Mouse (Mus musculus) monocyte, adult 2 months (primary cell): ENCODE results near the gene Wdr73.
"Not testable (repeated sequence)": the region's sequence is repeated elsewhere in the genome, so short reads cannot be mapped to it uniquely, and the experiment has no call there.

Source experiments
- DNase-seq, 2 experiments: peaks; one replicate each; pipeline ENCODE4 v3.0.0; 2022; ENCODE audit warnings: low spot score in 2 of 2, low read depth in 1 of 2

Wdr73 gene

DNA sequence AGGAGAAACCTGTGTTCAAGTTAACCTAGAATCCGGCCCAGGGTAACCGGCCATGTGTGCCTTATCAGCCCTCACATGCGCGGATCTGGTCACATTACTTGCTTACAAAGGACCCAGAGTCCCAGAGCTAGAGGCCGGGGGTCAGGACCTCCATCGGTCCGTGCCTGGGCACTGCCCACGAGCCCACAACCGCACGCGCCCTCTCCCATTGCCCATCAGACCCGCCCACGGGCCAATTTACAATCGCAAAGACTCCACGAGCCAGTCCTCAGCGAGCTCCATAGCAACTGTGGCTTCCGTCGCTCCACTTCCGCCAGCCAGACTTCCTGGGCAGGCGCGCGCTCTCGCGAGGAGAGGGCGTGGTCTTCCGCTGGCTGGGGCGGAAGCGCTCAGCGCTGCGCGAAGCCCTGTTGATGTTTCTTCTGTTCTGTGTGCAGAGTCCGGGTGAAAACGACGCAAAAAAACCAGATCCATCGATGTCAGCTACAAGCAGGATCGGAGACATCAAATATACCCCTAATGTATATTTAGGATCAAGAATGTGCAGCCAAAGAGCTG is at the start of gene Wdr73:
Gene Wdr73, minus strand, starts transcription at position 326 of the 558 bp plus-strand sequence.
- peak; percentile 70 to 79 for DNase-seq

DNA sequence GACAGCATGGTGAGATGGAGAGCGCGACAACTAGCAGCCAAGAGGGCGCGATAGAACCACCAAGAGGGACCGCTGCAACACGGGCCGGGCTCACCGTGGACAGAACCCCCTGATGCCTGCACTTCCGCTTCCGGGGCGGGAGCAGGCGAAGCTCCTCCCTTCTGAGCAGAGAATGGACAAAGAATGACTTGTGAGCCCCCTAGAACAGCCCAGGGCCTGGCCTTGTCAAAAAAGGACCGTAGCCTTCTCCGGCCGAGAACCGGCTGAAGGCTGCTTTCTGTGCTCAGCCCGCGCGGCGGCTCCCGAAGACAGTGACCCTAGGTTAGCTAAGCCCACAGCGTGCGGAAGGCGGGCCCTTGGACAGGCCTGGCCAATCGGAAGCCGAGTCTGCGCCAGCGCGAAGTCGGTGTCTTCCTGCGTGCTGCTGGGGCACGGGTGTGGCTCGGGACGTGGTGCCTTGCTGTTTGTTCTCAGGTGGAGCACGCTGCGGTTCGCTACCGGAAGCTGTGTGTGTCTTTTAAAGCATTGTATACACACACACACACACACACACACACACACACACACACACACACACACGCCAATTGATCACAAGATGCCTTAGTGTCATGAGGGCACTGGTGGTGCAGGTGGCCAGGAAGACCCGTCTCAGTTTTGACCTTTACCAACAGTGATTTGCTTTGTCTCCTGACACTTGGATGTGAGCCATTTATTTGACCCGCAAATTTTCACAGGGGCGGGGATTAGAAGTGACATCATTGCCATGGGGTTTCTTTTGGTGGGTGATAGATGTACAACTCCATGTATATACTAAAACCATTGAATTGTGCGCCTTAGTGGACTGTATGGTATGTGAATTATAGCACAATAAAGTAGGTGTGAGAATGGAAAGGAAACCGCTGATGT is 46.6 kb upstream of the Wdr73 start, which contains the start of gene Sec11a:
Gene Sec11a, minus strand, starts transcription at position 336 of the 906 bp plus-strand sequence.
- DNase-seq: peak; percentile 77 to 85

DNA sequence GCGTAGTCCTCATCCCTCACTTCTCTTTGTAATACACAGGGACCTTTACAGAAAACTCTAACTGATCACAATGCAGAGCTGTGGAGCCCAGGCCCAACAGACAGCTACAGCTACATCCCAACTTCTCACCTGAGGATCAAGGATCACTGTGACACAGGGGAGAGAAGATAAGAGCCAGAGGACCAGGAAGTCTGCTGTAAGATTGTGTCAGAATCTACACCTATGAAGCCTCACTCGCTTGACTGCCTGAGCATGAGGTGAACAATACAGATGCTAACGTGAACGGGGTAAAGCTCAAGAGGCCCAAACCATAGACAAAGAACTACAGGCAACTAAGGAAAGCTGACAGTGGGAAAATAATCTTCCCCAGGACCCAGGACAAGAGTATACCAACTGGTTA is 38.7 kb upstream of the Wdr73 start:
- no peak for DNase-seq

DNA sequence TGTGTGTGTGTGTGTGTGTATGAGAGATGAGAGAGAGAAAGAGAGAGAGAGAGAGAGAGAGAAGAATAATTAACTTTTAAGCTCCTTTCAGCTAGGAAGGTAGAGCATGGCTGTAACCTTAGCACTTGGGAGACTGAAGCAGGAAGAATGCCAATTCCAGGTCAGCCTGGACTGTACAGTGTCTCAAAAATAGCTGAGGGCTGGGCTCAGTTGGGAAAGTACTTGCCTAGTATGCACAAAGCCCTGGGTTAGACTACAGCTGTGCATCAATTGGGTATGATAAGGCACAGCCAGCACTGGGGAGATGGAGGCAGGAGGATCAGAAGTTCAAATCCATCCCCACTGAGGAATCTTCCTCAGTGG is 36.2 kb upstream of the Wdr73 start:
- not testable (repeated sequence) for DNase-seq

DNA sequence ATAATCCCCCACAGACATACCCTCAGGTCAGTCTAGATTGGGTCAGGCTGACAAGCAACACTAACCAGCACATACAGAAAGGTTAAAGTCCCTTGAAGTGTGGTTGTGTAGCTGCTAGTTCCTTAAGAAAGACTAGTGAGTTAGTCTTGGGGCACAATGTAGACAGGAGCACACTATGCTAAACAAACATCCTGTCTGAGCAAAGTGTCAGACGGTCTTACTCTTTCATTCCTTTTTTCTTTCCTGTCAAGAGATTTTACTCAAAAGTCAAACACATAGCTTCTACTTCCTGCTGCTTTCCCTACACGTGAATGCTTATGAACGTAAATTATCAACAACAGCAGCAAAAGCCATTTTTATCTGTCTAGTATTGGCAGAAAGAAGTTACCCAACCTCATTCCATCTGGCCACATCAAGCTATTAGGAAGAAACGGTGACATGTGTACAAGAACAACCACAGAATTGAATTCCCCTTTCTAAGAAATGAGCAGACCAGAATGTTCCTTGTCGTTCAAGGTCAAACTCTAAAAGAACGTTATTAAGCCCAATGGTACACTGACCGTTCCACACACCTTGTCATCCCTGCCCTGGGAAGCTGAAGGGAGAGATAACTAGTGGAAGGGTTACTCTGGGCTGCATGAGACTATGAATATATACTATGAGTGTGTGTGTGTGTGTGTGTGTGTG is 35.7 kb upstream of the Wdr73 start:
- DNase-seq: not testable (repeated sequence)

DNA sequence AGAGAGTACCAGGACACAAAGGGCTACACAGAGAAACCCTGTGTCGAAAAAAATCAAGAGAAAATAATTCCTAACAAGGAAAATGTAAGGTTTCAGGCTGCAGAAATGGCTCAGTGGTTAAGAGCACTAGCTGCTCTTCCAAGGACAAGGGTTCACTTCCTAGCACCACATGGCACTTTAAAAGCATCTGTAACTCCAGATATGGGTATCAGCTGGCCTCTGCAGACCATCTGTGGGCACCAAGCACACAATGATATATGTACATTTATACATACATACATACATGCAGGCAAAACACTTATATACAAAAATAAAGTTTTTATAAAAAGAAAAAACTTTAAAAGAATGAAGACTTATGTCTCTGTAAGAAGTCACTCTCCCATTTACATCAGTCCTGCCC is 34.8 kb upstream of the Wdr73 start:
- DNase-seq: no peak

DNA sequence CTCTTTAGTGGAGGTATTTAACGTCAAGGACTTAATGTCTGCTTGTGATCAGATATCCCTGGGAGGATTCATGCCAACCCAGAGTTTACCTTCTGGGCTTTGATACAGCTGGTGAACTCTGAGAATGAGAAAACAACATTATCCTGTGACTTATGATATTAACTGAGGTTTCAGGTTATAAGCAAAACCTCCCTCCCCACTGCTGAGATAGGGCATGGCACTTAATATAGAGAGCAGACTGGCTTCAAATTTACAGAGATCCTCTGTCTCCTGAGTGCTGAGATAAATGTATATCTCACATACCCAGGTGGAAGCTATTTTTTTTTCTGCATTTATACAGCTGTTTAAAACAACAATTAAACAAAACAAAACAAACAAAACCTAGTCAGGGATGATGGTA is 31.7 kb upstream of the Wdr73 start:
- no peak for DNase-seq

DNA sequence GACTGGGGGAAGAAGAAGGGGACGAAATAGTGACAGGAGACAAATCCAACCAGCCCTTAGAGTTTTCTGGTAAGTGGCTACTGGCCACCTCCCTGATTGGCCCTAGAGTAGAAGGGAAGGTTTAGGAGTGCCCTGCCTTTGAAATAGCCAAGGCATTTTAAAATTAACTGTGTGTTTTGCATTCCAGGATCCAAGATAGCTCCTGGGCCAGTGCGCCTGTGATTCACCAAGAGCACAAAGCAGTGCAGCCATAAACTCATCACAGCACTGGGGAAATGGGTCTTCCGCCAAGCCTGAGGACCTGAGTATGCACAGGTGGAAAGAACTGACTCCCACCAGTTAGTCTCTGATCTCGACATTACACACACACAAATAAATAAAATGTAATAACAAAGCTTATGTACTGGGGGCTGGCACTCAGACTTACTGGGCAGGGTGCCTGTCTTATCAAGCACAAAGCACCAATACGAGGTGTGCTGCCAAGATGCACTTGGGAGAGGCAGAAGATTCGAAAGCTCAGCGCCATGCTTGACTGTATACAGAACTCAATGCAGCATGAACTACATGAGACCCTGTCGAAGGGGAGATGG is 30.6 kb upstream of the Wdr73 start:
- DNase-seq: no peak

DNA sequence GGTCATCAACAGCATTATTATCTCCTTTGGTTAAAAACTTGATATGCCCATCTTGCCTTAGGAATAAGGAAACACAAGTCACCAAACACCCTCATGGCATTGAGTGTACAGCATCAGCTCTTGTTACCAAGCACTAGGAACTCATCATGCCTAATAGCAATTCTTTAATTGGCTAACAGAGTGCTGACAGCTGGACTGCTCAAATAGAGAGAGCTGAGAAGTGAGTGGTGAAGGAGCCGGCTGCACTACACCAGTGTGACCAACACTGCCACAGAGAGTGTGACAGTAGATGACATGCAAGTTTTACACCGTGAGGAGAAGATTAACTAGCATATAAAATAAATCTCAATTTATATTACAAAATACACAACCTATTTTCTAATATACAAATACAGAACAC is 22.1 kb upstream of the Wdr73 start:
- no peak for DNase-seq

DNA sequence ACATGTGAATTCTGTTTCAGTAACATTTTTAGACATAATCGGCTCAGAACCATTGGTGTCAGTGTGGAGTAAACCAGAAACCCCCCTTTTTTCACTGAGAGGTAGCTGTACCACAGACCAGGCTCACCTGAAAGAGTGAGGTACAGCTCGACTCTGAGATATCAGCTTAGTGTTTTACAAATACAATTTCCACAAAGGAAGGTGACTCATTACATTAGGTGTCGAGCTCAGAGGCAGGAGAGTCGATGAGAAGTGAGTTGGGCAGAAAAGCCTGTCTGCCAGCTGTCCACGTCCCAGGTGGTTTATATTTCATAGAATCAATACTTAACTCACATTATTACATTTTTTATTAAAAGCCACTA is 18.6 kb upstream of the Wdr73 start:
- DNase-seq: no peak

DNA sequence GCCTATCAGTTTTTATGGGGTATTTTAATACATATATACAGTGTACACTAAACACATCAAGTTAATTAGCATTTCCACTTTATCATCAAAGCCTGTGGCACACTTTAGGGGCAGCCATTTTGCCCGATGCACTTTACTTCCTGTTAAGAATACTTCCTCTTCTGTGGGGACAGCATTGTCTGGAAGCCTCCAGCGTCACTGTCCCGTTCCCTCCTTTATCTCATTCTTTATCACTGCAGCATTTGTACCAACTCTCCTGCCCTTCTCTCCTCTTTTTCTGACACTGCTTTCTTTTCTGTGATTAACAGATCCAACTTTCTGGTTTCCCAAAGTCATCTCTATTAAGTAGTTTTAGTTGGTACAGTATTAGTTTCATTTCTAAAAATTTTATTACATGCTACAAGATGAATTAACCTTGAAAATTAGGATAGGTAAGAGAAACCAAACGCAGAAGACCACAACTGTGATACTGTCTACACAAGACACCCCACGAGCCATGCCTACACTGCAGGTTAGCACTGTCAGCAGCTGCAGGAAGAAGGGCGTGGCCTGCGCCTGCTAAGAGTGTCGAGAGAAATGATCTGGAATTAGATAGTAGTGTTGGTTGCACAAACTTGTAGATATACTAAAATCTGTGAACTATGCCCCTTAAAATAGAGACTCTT is 18.0 kb upstream of the Wdr73 start:
- peak in 1 of 2 experiments; percentile 12 for DNase-seq

DNA sequence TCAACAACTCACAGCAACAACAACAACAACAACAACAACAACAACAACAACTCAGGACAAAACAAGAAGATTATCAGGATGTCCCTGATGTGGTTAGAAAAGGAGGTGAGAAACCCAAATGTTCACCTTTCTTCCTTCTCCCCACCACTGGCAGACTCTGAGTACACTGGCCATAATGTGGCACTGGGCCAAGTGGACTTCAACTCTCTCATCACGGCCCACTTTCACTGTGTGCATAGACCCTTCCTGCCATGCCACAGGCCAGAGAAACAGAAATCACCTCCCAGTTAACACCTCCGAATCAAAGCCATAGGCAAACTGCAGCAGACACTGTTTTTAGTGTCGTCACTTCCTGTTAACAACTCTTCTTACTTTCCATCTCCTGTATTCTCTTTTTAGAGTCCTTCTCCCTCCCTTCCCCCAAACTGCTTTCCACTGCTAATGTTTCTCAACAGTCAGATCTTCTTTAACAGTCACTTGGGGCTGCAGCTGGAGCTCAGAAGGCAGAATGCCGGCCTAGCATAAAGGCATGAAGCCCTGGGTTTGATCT is 16.9 kb upstream of the Wdr73 start:
- DNase-seq: no peak

DNA sequence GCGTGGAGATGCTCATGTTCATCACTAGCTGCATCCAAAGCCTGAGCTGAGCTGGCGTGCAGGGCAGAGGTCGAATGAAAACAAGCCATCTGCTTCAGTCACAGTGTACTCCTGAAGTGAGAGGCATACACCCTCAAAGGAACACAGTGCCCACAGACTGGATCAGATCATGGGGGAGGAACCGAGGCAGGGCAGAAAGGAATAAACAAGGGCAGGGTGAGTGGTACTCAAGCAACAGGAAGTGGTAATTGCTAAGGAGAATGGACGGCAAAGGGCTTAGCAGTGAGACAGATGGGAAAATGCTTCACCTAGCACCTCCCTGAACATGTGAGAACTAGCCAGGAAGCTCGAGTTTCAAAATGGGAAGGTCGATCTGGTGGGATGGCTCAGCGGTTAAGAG is 11.4 kb upstream of the Wdr73 start:
- DNase-seq: no peak

DNA sequence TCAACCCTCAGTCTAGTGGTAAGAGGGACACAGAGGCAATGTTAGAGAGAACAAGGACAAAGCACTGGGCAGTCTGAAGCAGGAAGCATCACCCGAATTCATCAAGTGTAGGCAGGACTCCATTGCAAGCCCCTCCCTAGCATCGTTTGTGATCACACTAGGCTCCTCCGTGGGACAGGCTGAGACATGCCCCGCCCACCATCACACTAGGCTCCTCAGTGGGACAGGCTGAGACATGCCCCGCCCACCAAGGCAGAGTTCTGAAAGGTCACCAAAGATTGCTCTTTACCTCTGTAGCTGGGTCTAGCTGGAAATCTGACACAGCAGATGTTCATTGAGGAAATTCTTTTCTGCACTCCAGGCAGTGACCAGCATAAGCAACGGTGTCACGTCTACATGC is 10.0 kb upstream of the Wdr73 start:
- no peak for DNase-seq

DNA sequence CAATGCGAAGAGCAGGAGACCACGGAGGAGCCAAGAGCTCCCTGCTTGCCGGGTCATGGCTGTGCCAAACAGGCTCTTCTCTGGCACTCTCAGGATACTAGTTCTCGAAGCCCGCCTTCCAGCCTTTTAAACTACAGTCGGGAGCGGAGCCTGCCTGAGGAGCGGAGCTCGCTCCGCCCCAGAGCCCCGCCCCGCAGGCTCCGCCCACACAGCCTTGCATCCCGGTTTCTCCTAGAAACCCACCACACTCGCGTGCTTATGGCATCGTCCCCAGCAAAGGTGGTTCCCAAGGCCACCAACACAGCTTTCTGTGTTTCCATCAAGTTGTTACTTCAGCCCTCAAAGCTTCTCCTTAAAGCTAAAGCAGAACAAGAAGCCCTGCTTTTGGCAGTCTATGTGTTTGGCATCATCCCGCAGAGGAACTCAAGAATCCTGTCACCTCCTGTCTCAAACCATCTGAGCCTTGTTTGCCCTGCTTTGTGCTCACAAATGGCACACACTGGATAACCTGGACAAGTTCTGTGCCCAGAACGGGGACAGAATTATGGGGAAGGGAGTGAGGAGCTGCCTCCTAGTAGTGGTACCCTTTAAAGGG is 3.9 kb upstream of the Wdr73 start, which contains the start of gene Nmb:
Gene Nmb, minus strand, starts transcription at position 156 of the 595 bp plus-strand sequence.
- no peak for DNase-seq

DNA sequence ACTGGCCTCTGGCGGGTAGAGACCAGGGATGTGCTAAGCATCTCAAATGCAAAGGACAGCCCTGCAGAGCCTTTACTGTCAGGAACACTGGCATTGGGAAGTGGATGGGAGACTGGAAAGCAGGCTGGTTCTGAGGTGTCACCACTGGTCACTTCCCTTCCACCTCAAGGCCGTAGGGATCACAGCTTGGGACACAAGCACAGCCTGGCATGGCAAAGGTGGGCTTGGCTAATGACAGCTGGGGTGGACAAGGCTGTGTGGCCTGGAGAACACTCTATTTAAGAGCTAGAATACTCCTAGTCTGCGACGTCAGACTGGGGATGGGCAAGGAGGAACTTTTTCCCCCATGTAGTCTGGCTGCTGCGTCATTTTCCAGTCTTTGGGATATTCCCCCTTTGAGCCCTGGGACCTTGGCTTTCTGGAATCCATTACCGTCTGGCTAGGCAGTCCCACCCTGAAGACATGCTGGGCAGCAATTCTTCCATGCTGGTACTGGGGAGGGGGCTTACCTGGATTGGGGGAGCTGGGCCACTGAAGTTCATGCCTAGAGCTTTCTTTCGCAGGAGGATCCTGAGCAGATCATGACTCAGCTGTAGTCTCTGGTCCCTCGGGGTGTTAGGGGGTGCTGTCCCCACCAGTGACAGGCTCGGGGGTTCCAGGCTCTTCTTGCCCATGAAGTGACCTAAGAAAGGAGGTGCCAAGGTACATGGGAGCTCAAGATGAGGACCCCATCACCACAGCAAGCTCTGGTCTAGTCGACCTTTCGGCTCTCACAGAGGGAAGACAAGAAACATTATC is 2.8 kb upstream of the Wdr73 start:
- DNase-seq: no peak

DNA sequence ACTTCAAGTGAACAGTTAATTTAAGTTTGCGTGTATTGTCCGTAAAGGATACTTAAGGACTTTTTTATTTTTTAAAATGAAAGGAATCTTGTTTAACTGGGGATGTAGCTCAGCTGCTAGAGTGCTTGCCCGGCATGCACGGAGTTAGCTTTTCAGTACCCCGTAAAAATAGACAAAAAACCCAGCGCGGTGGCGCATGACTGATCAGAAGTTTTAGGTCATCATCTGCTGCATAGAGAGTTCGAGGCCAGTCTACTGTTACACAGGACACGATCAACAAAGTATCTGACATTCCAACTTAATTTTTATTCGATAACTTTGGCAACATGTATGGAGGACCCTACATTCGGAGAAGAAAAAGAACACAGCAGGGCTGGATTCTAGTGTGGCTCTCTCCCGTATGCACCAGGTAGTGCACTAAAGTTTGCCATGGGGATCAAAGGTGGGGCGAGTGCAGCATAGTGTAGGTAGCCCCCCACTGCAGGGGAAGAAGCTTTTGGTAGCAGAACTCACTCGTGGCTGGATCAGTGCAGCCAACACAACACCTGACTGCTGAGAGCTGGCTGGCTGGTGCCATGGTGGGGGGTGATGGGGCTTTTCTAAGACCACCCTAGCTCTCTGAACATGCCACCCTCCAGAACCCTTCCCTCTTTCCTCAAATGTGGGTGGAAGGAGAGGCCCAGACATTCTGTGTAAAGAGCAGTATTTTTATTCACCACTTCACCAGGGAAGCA is 639 bp upstream of the Wdr73 start:
- no peak for DNase-seq

DNA sequence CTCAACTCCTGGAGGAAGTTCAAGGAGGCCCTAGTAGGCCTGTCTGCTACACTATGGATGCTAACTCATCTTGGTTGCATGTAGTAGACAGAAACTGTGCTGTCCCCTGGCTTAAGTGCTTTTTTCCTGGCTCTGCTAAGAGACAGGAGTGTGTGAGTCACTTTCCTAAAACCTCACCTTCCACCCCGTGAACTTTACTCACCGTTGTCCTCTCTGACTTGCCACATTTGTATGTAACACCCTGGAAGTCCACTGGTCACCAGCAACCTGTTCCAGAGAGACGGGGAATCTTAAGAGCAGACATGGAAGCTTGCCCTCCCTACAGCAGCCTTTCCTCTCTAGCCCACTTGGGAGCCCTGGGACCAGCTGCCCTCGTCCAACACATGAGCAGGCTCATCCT is 3.3 kb downstream of the Wdr73 start:
- no peak for DNase-seq

DNA sequence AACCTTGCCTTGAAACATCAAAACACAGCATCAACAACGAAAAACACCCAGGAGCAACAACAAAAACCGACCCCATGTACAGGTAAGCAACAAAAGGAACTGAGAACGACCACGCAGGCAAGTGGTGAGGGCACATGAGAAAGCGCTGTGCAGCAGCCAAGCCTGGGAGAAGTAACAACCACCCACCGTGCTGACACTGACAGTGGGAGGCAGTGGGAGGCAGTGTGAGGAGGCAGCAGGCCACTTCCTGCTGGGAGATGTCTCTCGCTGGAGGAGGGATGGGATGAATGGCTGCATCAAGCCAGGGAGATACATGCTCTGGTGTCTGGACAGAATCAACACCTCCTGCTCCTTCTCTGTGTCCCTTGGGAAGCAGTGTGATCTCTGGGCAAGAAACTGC is 3.9 kb downstream of the Wdr73 start:
- no peak for DNase-seq
